Mouse (Mus musculus) kidney, postnatal 25 days (tissue): ENCODE measurements around the gene Rara.

ENCODE experiments used
- DNase-seq, 2 experiments: peaks; one replicate each; pipeline ENCODE4 v3.0.0; 2021; ENCODE audit warnings: mixed read lengths in 2 of 2

The Rara gene

GRCm38 (mm10) chr11:98938701-98939083 is 11.1 kb downstream of the Rara start:
- DNase-seq, result peak in 1 of 2 experiments; percentile 34

- peak in 1 of 2 experiments; percentile 45 for DNase-seq
These were observed 11.7 kb downstream of the Rara start for GRCm38 (mm10) chr11:98939084-98939952.

GRCm38 (mm10) chr11:98939953-98940641 is 12.5 kb downstream of the Rara start:
- peak in 1 of 2 experiments; percentile 49 for DNase-seq

DNA sequence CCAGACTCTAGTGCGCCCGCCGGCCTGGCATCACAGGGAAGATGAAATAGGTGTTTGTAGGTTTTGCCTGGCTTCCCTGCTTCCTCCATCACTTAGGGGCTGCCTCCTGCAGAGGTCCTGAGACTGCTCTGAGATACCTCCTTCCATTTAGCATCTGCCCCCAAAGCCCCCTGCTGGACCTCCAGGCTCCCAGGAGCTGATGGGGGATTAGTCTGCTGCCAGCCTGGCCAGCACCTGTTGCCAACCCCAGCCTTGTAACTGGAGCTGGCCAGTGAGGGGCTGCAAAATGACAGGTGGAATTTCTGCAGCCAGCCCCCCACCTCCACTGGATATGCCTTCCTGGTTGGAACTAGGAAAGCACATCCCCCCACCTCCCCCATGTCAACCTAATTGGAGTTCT is 13.2 kb downstream of the Rara start:
- peak in 1 of 2 experiments; percentile 53 for DNase-seq

GRCm38 (mm10) chr11:98941341-98941825 is 13.8 kb downstream of the Rara start:
- peak; percentile 88 to 93 for DNase-seq

DNA sequence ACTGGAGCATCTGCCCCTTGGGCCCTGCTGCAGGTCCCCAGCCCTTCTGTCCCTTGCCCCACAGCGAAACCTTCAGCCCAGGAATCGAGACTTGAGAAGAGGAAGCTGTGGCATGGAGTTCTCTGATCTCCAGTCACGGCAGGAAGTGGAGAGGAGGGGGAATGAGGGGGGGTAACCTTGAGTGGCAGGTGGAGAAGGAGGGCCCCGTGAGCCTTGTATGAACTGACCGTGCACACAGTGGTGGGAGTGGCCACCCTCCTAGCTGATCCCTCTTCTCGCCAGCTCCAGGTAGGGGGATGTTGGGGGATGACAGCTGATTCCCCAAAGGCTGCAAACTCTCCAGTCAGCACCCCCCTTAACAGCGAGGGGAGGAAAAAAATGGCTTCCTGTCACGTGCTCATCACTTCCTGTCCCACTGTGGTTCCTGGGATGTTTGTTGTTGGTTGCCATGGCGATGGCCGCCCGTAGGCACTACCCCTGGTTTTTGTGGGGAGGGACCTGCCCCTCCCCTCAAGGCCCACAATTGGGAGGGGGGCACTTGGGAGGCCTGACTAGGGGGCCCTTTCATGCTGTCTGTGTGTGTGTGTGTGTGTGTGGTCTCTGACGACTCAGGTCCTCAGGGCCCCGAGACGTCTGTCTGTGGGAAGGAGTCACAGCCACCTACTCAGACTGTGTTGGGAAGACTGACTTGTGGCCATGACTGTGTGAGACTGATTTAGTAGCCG is 14.4 kb downstream of the Rara start:
- DNase-seq, result peak; percentile 87 to 93

- DNase-seq, result no peak
These were observed 14.9 kb downstream of the Rara start for GRCm38 (mm10) chr11:98942555-98942922.

- DNase-seq, result peak; percentile 78 to 91
These were observed 15.5 kb downstream of the Rara start for GRCm38 (mm10) chr11:98942923-98943641.

- peak; percentile 65 to 67 for DNase-seq
These were observed 16.3 kb downstream of the Rara start for GRCm38 (mm10) chr11:98943741-98944461.

DNA sequence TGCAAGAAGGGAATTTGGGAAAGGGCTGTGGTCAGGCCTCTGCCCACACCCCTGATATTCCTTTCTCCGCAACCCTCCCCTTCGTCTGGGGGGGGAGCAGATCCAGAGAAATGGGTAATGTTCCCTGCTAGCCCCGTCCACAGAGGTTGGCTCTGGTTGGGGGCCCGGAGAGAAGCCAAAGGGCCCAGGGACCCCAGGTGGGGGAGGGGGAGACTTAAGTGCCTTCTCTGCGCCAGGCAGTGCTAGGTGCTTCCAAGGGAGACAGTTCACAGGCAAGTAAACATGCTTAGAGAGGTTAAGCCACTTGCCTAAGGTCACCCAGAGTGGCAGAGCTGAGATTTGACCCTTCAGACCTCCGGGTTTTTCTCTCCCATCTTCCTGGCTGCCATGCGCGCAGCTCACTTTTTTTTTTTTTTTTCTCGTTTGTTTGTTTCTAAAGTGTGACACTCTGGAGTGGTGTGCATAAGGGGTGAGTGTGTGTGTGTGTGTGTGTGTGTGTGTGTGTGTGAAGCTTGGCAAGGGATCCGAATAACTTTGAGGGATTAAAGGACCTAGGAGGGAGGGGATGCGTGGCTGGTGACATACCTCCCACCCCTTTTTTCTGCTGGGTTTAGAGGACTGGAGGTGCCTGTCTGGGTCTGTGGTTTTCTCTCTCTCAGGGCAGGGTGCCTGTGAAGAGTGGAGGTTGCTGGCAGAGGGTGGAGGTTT is 17.4 kb downstream of the Rara start:
- peak in 1 of 2 experiments; percentile 42 for DNase-seq

DNA sequence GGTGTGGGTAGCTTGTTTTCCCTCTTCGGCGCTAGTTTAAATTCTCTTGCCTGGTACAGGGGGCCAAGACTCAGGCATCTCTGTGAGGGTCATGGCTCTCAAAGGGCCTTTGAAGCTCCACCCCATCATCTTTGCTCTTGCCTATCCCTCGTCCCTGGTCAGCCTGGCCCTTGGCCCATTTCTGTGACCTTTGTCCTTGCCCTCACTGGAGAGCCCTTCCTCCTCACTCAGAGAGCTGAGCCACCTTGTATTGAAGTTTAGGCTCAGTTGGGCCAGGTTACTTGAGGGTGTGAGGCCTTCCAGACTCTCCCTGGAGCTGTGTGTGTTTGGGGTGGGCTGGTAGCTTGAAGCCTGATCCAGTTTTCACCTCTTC is 18.0 kb downstream of the Rara start:
- peak; percentile 93 to 96 for DNase-seq

GRCm38 (mm10) chr11:98947969-98948569 is 20.5 kb downstream of the Rara start:
- no peak for DNase-seq

GRCm38 (mm10) chr11:98949242-98949957 is 21.8 kb downstream of the Rara start:
- DNase-seq, result no peak

GRCm38 (mm10) chr11:98949958-98950460 is 22.4 kb downstream of the Rara start:
- peak; percentile 84 to 92 for DNase-seq

GRCm38 (mm10) chr11:98950484-98950883 is 22.9 kb downstream of the Rara start:
- no peak for DNase-seq

DNA sequence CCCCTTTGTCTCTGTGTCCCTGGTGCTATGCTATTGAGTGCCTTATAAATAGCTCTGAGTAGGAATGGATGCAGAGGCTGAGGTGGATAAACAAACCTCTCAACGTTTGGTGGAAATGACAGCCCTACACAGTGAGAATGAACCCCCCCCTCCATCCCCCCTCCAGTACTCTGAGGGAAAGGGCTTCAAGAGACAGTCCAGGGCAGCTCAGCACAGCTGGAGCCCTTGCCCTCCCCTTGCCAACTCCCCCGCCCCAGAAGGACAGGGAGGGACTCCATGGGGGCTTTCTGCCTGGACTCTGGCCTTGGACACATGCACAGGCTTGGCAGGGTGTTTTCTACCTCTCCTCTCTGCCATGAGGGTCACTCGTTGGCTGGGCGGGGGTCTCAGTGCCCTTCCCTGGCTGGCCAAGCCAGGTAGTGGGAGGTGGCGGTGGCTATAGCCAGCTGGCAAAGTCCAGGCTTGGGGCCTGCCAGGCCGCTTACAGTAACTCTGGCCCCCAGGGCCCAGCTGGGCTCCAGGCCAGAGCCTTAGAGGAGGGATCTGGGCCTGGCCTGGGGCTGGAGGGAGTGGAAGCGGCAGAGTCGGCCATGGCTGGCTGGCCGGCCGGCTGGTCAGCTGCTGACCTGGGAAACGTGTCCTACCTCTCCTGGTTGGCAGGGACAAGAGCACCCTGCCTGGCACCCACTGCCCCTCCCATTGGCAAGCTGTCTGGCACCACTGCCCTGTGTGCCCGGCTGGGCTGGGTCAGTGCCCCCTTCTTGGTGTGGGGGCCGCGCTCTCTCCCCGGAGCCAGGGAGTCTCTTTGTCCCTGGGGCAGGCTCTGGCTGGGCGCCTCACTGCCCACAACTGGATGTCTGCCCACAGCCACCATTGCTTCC is 23.6 kb downstream of the Rara start:
- DNase-seq, result peak; percentile 90 to 98

GRCm38 (mm10) chr11:98952111-98952510 is 24.5 kb downstream of the Rara start:
- DNase-seq, result no peak

- DNase-seq, result no peak
These were observed 25.1 kb downstream of the Rara start for GRCm38 (mm10) chr11:98952736-98953135.

DNA sequence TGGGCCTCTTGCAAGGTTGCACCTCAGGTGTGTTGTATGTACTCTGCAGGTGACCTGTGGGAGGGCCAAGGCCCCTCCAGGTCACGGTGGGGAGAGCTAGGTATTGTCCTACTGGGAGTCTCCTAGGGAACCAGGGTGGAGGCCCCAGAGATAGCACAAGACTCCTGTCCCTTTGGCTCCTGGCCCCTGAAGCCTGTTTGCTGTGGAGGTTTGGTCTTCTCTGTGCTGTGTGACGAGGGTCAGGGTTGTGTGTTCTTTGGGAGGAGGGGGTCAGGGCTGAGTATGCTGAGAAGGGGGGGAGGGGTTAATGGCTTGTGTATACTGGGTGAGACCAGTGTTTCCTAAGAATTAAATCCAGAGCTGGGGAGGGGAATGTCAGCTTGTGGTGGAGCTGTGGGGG is 25.7 kb downstream of the Rara start:
- no peak for DNase-seq
